Mouse (Mus musculus) megakaryocyte, embryonic 14.5 days (primary cell): ENCODE data around the gene Lsm14b. TPM values are rescaled to one million over a fixed set of nuclear protein-coding genes. Genes with fewer than 3 reads are reported as not detected.

Experiments
- H3K27me3 ChIP-seq: replicated peaks from 2 replicates; pipeline ENCODE3; 2012; ENCODE audit warnings: inconsistent platforms
- H3K36me3 ChIP-seq: replicated peaks from 2 replicates; pipeline ENCODE3; 2012; ENCODE audit warnings: low read length, inconsistent platforms, mixed read lengths
- H3K4me1 ChIP-seq: 2 replicates; pipeline ENCODE4 v1.6.1; 2012; ENCODE audit warnings: inconsistent platforms
- H3K4me3 ChIP-seq: replicated peaks from 2 replicates; pipeline ENCODE3; 2012; ENCODE audit warnings: moderate library complexity, mild to moderate bottlenecking, inconsistent platforms
- H3K9me3 ChIP-seq: 2 replicates; pipeline ENCODE4 v1.6.1; 2012; ENCODE audit warnings: inconsistent platforms
- FLI1 ChIP-seq: IDR thresholded peaks from 2 replicates; pipeline ENCODE4 v1.6.1; 2012; ENCODE audit warnings: low read length, inconsistent platforms, mixed read lengths
- GATA1 ChIP-seq: IDR thresholded peaks from 3 replicates; pipeline ENCODE4 v1.6.1; 2012; ENCODE audit warnings: mixed read lengths, low read length, inconsistent platforms, borderline replicate concordance
- polyA plus RNA-seq: library from polyadenylated mRNA; stranded (reverse); fragments of >175 nt; gene quantifications from 2 replicates; pipeline ENCODE4 v1.2.3, GENCODE M21; 2012; ENCODE audit warnings: low replicate concordance; ENCODE audit not compliant: insufficient read depth

The Lsm14b gene
- polyA plus RNA-seq, 1 experiment: 17.3 TPM

GRCm38 (mm10) chr2:179984830-179985229 lies 40.0 kb upstream of the Lsm14b start:
- Histone ChIP-seq H3K4me1 (peaks cover 28% of the 10 kb centered on the region), H3K4me3 (no peak overlapping the region), H3K9me3 (no peaks in the 10 kb centered on the region), H3K27me3 (peaks cover 27% of the 10 kb centered on the region), H3K36me3 (no peaks in the 10 kb centered on the region)
- TF ChIP-seq GATA1 (no peak), FLI1 (no peak)

- Histone ChIP-seq H3K9me3 (no peaks in the 10 kb centered on the region), H3K36me3 (no peaks in the 10 kb centered on the region), H3K27me3 (peaks cover 27% of the 10 kb centered on the region), H3K4me1 (peaks cover 26% of the 10 kb centered on the region), H3K4me3 (no peak overlapping the region)
- no peak for TF ChIP-seq GATA1
- TF ChIP-seq FLI1: no peak
Measured at GRCm38 (mm10) chr2:179985695-179986094, 39.1 kb upstream of the Lsm14b start.

DNA sequence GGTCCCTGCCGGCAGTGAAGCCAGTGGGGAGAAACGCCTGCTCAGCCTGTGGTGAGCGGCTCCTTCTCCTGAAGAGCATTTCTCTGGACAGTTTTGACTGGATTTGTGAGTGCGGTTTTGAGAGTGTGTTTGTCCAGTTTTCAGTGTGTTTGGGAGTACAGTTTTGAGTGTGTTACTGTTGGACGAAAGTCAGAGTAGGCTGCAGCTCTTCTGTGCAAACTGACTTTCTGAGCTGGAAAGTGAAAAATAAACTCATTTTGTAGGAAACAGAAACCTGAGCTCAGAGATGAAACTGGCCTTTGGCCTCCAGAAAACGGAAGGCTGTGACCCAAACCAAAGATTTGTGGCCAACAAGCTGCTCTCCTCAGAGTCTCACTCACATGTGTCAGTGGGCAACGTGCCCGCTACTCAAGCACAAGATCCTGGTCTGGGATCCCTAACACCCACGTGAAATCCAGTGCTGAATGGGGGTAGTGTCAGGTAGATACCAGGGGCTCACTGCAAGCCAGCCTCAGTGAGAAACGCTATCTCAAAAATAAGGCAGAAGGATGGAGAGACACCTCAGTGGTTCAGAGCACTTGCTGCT lies 38.3 kb upstream of the Lsm14b start:
- H3K4me1 ChIP-seq: peaks cover 24% of the 10 kb centered on the region
- peaks cover 27% of the 10 kb centered on the region for H3K27me3 ChIP-seq
- no peaks in the 10 kb centered on the region for H3K36me3 ChIP-seq
- TF ChIP-seq GATA1 (no peak), FLI1 (no peak)
- H3K9me3 ChIP-seq: no peaks in the 10 kb centered on the region
- no peak overlapping the region for H3K4me3 ChIP-seq

GRCm38 (mm10) chr2:179989098-179989497 lies 35.7 kb upstream of the Lsm14b start:
- peaks cover 23% of the 10 kb centered on the region for H3K27me3 ChIP-seq
- no peaks in the 10 kb centered on the region for H3K9me3 ChIP-seq
- H3K4me3 ChIP-seq: no peak overlapping the region
- H3K4me1 ChIP-seq: peaks cover 17% of the 10 kb centered on the region
- no peaks in the 10 kb centered on the region for H3K36me3 ChIP-seq
- TF ChIP-seq GATA1 (no peak), FLI1 (no peak)

DNA sequence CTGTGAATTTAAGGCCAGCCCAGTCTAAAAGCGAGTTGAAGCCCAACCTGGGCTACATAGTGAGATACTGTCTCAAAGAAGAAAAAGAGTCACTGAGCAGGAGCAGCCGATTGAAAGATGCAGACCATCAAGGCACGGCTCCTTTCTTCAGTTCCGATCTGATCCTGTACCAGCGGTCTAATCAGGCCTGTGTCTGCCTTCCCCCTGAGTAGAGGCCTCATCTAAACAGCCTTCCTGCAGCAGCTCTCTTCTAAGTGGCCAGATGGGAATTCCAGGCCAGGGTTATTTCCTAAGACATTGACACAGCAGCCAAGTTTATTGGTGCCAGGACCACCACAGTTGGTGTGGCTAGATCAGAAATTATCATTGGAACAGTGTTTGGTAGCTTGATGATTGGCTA lies 31.7 kb upstream of the Lsm14b start:
- TF ChIP-seq GATA1 (no peak), FLI1 (no peak)
- no peaks in the 10 kb centered on the region for H3K36me3 ChIP-seq
- H3K4me1 ChIP-seq: peaks cover 10% of the 10 kb centered on the region
- peaks cover 5% of the 10 kb centered on the region for H3K27me3 ChIP-seq
- H3K9me3 ChIP-seq: no peaks in the 10 kb centered on the region
- H3K4me3 ChIP-seq: no peak overlapping the region

- Histone ChIP-seq H3K4me1 (peaks cover 5% of the 10 kb centered on the region; the same call in 1 of the 2 replicates), H3K36me3 (no peaks in the 10 kb centered on the region), H3K27me3 (peaks cover 13% of the 10 kb centered on the region), H3K9me3 (no peaks in the 10 kb centered on the region), H3K4me3 (no peak overlapping the region)
- no peak for TF ChIP-seq GATA1
- TF ChIP-seq FLI1: no peak
Measured at GRCm38 (mm10) chr2:179998431-179998830, 26.4 kb upstream of the Lsm14b start.

GRCm38 (mm10) chr2:180001635-180002034 lies 23.2 kb upstream of the Lsm14b start:
- no peaks in the 10 kb centered on the region for H3K36me3 ChIP-seq
- peaks cover 32% of the 10 kb centered on the region for H3K27me3 ChIP-seq
- no peak overlapping the region for H3K4me3 ChIP-seq
- no peak for TF ChIP-seq GATA1
- TF ChIP-seq FLI1: no peak
- peaks cover 8% of the 10 kb centered on the region; the same call in 1 of the 2 replicates for H3K4me1 ChIP-seq
- no peaks in the 10 kb centered on the region for H3K9me3 ChIP-seq

DNA sequence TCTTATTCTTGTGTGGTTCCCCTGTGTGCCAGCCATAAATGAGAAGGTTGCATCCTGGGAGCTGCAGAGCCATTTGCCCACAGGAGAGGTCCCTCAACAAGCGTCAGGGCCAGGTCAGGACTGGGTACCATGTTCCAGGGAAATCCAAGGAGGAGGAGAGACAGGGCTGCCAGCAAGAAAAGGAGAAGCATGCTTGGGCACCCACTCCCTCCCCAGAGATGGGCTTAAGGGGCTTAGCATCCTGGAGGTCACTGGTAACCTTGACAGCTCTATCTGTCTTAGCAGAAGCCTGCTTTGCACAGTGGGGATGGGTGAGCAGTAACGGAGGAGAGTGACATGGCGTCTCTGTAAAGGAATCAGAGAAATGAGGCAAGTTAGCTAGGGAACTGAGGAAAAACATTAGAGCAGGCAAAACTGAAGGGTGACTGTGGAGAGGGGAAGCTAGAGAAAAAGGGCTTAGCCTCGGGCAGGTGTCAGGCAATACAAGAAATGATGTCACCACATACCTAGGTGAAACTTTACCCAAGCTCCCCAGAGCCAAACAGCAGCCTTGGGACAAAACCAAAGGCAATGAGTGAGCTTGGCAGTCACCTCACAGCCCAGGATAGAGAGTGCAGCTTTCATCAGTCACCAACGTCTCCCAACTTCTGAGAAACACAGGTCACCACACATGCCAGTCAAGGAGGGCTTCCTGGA lies 19.0 kb upstream of the Lsm14b start:
- no peaks in the 10 kb centered on the region for H3K36me3 ChIP-seq
- 0 out of 2 replicates have a peak, but pooled peaks cover 3% of the 10 kb centered on the region for H3K4me1 ChIP-seq
- H3K4me3 ChIP-seq: no peak overlapping the region
- peaks cover 25% of the 10 kb centered on the region for H3K9me3 ChIP-seq
- H3K27me3 ChIP-seq: peaks cover 39% of the 10 kb centered on the region
- TF ChIP-seq FLI1: no peak
- no peak for TF ChIP-seq GATA1

- no peak for TF ChIP-seq FLI1
- TF ChIP-seq GATA1: no peak
- peaks cover 25% of the 10 kb centered on the region for H3K9me3 ChIP-seq
- peaks cover 39% of the 10 kb centered on the region for H3K27me3 ChIP-seq
Measured at GRCm38 (mm10) chr2:180006352-180007017, 18.3 kb upstream of the Lsm14b start.

DNA sequence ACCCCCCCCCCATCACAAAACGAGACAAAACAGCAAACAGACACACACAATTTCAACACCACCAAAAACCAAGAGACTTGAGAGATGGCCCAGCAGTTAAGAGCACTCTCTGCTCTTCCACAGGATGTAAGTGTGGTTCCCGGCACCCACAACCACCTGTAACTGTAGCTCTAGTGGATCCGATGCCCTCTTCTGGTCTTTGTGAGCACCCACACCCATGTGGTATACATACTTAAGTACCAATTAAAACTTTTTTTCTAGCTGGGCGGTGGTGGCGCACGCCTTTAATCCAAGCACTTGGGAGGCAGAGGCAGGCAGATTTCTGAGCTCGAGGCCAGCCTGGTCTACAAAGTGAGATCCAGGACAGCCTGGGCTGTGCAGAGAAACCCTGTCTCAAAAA lies 14.1 kb upstream of the Lsm14b start:
- Histone ChIP-seq H3K4me3 (no peak overlapping the region), H3K4me1 (peaks cover 13% of the 10 kb centered on the region), H3K27me3 (peaks cover 40% of the 10 kb centered on the region), H3K36me3 (no peaks in the 10 kb centered on the region), H3K9me3 (peaks cover 25% of the 10 kb centered on the region)
- no peak for TF ChIP-seq GATA1
- no peak for TF ChIP-seq FLI1

More at GRCm38 (mm10) chr2:180006352-180007017, 18.3 kb upstream of the Lsm14b start:
- no peaks in the 10 kb centered on the region for H3K36me3 ChIP-seq
- H3K4me3 ChIP-seq: no peak overlapping the region
- 0 out of 2 replicates have a peak, but pooled peaks cover 3% of the 10 kb centered on the region for H3K4me1 ChIP-seq
